Mouse (Mus musculus) MEL (cell line): ENCODE data around the gene Znhit6.

Experiments
- BHLHE40 ChIP-seq: IDR thresholded peaks from 2 replicates; pipeline ENCODE4 v1.6.1; 2012; ENCODE audit warnings: low read depth, mild to moderate bottlenecking, inconsistent platforms, low read length, improper control_type of control experiment, borderline replicate concordance
- CTCF ChIP-seq, 3 experiments: IDR thresholded peaks in 2 of 3; conservative IDR thresholded peaks in 1 of 3; 2 replicates each; pipeline ENCODE4 v1.5.1; 2011 to 2012; ENCODE audit warnings: low read length in 3 of 3, low read depth in 2 of 3, mild to moderate bottlenecking in 2 of 3, improper control_type of control experiment in 1 of 3, inconsistent platforms in 1 of 3, mixed read lengths in 1 of 3, moderate library complexity in 1 of 3; ENCODE audit not compliant: control insufficient read depth in 1 of 3, insufficient read depth in 1 of 3, poor library complexity in 1 of 3, severe bottlenecking in 1 of 3
- ELF1 ChIP-seq: IDR thresholded peaks from 2 replicates; pipeline ENCODE4 v1.6.1; 2014; ENCODE audit warnings: low read depth, mild to moderate bottlenecking, inconsistent platforms, low read length, improper control_type of control experiment, moderate library complexity
- EP300 ChIP-seq, 2 experiments: IDR thresholded peaks; 2 replicates each; pipeline ENCODE4 v1.6.1; 2011; ENCODE audit warnings: improper control_type of control experiment in 2 of 2, low read length in 2 of 2, low read depth in 1 of 2, mild to moderate bottlenecking in 1 of 2
- GATA1 ChIP-seq: IDR thresholded peaks from 2 replicates; pipeline ENCODE4 v1.6.1; 2011; ENCODE audit warnings: low read depth, low read length, improper control_type of control experiment
- MAFK ChIP-seq: IDR thresholded peaks from 2 replicates; pipeline ENCODE4 v1.6.1; 2011; ENCODE audit warnings: low read depth, mild to moderate bottlenecking, low read length, improper control_type of control experiment, borderline replicate concordance
- MAZ ChIP-seq: IDR thresholded peaks from 2 replicates; pipeline ENCODE4 v1.6.1; 2012; ENCODE audit warnings: low read depth, mild to moderate bottlenecking, inconsistent platforms, low read length, improper control_type of control experiment

DNA sequence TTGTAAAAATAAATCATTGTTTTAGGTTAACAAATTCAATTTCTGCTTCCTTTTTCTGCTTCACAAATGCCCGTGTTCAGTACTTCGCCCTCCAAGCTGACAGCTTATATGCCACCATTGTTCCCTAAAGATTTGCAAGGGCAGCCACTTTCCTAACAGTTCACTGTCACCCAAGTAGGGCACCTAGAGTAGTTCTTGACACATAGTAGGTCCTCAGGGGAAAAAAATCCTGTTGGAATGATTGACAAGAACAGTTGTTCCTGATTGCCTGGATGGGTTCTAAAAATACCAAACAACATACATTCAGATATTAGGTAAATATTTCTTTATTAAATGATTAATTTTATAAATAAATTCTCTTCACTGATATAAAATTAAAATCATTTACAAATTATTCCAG lies 70.7 kb downstream of the Znhit6 start:
- no peak for TF ChIP-seq GATA1
- no peak for TF ChIP-seq EP300 (IDR thresholded peaks at IDR 0.05; ENCODE audit: low read depth in 1 of 2, low read length in 2 of 2)
- no peak for TF ChIP-seq CTCF (IDR thresholded peaks at IDR 0.05 in 2 of 3, conservative IDR thresholded peaks at IDR 0.05 in 1 of 3; ENCODE audit: control insufficient read depth in 1 of 3, insufficient read depth in 1 of 3, low read depth in 2 of 3, low read length in 3 of 3, poor library complexity in 1 of 3, severe bottlenecking in 1 of 3)
- no peak for TF ChIP-seq MAFK
- TF ChIP-seq ELF1: no peak
- TF ChIP-seq MAZ: no peak
- no peak for TF ChIP-seq BHLHE40
